Comparison of ENCODE assay signal across 8 mouse cellular contexts in the genomic region with DNA sequence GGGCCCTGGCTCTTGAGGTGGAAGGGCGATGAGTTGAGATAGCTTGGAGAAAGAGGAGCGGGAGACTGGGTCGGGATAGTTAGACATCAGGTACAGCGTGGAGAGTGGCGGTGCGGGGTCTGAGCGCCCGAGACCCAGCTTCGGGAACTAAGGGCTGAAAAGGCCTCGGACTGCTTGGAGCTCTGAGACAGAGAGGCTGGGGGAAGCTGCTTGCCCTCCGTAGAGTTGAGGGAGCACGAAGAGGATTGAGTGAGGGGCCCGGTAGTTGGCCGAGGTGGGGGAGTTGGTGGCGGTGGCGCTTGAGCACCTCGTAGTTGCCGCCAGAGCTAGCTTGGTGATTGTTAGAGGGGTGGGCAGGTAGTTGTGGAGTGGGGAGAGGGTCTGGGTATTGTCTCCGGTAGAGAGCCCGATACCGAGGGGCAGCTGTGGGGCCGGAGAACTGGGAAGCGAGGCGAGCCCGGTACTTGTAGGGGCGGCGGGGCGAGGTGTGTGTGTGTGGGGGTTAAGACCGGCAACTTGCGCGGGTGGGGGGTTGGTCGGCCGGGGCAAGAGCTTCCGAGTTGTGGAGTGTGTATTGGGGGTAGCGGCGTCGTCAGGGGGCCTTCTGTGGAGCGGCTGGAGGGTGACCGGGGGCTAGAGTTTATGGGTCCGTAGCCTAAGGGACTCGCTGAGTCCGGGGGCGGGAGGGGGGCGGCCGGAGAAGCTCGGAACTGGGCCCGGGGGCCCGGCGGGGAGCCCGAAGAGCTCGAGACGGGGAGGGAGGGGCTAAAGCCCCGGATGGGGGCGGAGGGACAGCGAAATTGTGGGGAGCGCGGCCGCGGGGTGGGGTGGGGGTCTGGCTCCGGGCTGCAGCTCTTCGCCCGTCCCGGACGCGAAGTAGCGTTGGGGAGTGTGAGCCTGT. TPM values are rescaled to one million over a fixed set of nuclear protein-coding genes. Genes with fewer than 3 reads are reported as not detected.
A peak's percentile ranks its signal among the peaks of the same experiment; 100 is the strongest.
DNase-seq lines count a peak whose midpoint lies in the region; ATAC-seq lines count a peak whose summit lies in the region.

No protein-coding gene starts in this region.

- no peaks in the 10 kb centered on the region for H3K9me3 ChIP-seq in heart, embryonic 11.5 days (replicated peaks; ENCODE audit: control insufficient read depth, low read length)
- no peaks in the 10 kb centered on the region for H3K9me3 ChIP-seq in kidney, embryonic 16.5 days (ENCODE audit: low read length)
- H3K9me3 ChIP-seq in midbrain, embryonic 12.5 days = no peaks in the 10 kb centered on the region

- peaks cover 24% of the 10 kb centered on the region for H3K36me3 ChIP-seq in heart, embryonic 11.5 days (ENCODE audit: control insufficient read depth, insufficient read depth, low read length)
- peaks cover 31% of the 10 kb centered on the region for H3K36me3 ChIP-seq in kidney, embryonic 16.5 days (ENCODE audit: insufficient read depth, low read length)
- peaks cover 38% of the 10 kb centered on the region for H3K36me3 ChIP-seq in midbrain, embryonic 12.5 days

- H3K4me2 ChIP-seq in heart, embryonic 11.5 days = peak overlapping the region; percentile 59
- peak overlapping the region; percentile 60 for H3K4me2 ChIP-seq in kidney, embryonic 16.5 days (replicated peaks; ENCODE audit: low read depth, low read length)
- peak overlapping the region; percentile 60 for H3K4me2 ChIP-seq in midbrain, embryonic 12.5 days (replicated peaks)

- peak overlapping the region; percentile 99 for H3K4me3 ChIP-seq in brown adipose tissue, adult 24 weeks (ENCODE audit: insufficient read depth, low read depth, low read length)
- H3K4me3 ChIP-seq in heart, embryonic 11.5 days (ENCODE audit: low read depth, low read length) = peak overlapping the region; percentile 88
- H3K4me3 ChIP-seq in kidney, embryonic 16.5 days (ENCODE audit: low read length) = peak overlapping the region; percentile 98
- peak overlapping the region; percentile 95 for H3K4me3 ChIP-seq in midbrain, embryonic 12.5 days

- WGBS in heart, embryonic 11.5 days (ENCODE audit: insufficient replicate concordance) = 1% methylated on average over 59 of the region's 66 CpGs
- whole genome bisulfite sequencing in kidney, embryonic 16.5 days = under 1% methylated on average over 52 of the region's 66 CpGs
- 1% methylated on average over 61 of the region's 66 CpGs for WGBS in midbrain, embryonic 12.5 days

- peak; percentile 49 for DNase-seq in retina, embryonic 14.5 days (ENCODE audit: low spot score)
- DNase-seq in retina, postnatal 1 day = no peak
- DNase-seq in testis, postnatal 10 days (ENCODE audit: low spot score) = peak; percentile 77
- DNase-seq in left cerebral cortex, adult 8-10 months (ENCODE audit: low spot score in 2 of 2) = no peak

- peaks cover 4% of the 10 kb centered on the region for H3K4me1 ChIP-seq in brown adipose tissue, adult 24 weeks (ENCODE audit: control insufficient read depth, insufficient read depth, insufficient read length, low read length)
- H3K4me1 ChIP-seq in heart, embryonic 11.5 days (ENCODE audit: control insufficient read depth, insufficient read depth, low read length) = peaks cover 18% of the 10 kb centered on the region
- peaks cover 30% of the 10 kb centered on the region for H3K4me1 ChIP-seq in kidney, embryonic 16.5 days (ENCODE audit: insufficient read depth, low read length)
- peaks cover 34% of the 10 kb centered on the region for H3K4me1 ChIP-seq in midbrain, embryonic 12.5 days

- H3K27ac ChIP-seq in brown adipose tissue, adult 24 weeks (replicated peaks; ENCODE audit: low read depth, low read length) = peak overlapping the region; percentile 91
- peak overlapping the region; percentile 99 for H3K27ac ChIP-seq in heart, embryonic 11.5 days (ENCODE audit: low read depth, low read length)
- peak overlapping the region; percentile 99 for H3K27ac ChIP-seq in kidney, embryonic 16.5 days (ENCODE audit: low read length)
- peak overlapping the region; percentile 97 for H3K27ac ChIP-seq in midbrain, embryonic 12.5 days (replicated peaks)

- peak; percentile 6; the same call in 1 of the 2 replicates for ATAC-seq in heart, embryonic 11.5 days (replicated peaks; ENCODE audit: insufficient number of reproducible peaks, low FRiP score, low TSS enrichment)
- peak; percentile 2 for ATAC-seq in kidney, embryonic 16.5 days (ENCODE audit: low FRiP score, low TSS enrichment)
- ATAC-seq in midbrain, embryonic 12.5 days (ENCODE audit: low FRiP score, low read depth) = no peak; the same call in 1 of the 2 replicates

- peak overlapping the region; percentile 97 for H3K9ac ChIP-seq in heart, embryonic 11.5 days (ENCODE audit: low read depth, low read length)
- peak overlapping the region; percentile 94 for H3K9ac ChIP-seq in kidney, embryonic 16.5 days (replicated peaks; ENCODE audit: low read length)
- peak overlapping the region; percentile 98 for H3K9ac ChIP-seq in midbrain, embryonic 12.5 days (replicated peaks)

- H3K27me3 ChIP-seq in heart, embryonic 11.5 days (ENCODE audit: control insufficient read depth, insufficient read depth, low read length) = no peaks in the 10 kb centered on the region
- H3K27me3 ChIP-seq in kidney, embryonic 16.5 days (ENCODE audit: insufficient read depth, low read length) = no peaks in the 10 kb centered on the region
- no peaks in the 10 kb centered on the region for H3K27me3 ChIP-seq in midbrain, embryonic 12.5 days

RNA-seq across cellular contexts. Expression of a gene that starts 0.8 kb away (rescaled TPM):
- polyA plus RNA-seq in brown adipose tissue, adult 24 weeks (2012; ENCODE audit: insufficient read depth, insufficient read length, missing spikeins) = 24.2 and 26.4 TPM in 2 replicates
- 27.3 and 29.9 TPM in 2 replicates for polyA plus RNA-seq in heart, embryonic 11.5 days (2014; fragmentation: Nextera tagmentation; extraction: Ambion mirVana)
- 69.1 and 74.5 TPM in 2 replicates for polyA plus RNA-seq in kidney, embryonic 16.5 days (2015; fragmentation: Nextera tagmentation; extraction: Ambion mirVana)
- 89.4 and 96.5 TPM in 2 replicates for polyA plus RNA-seq in midbrain, embryonic 12.5 days (2016; fragmentation: Nextera tagmentation; extraction: Ambion mirVana)
- total RNA-seq in left cerebral cortex, adult 8-10 months (2022) = 10 to 100 TPM; 49.6 to 59.9 (median 51.8) TPM

RNA-seq across cellular contexts. Expression of a gene that starts 4.0 kb away (rescaled TPM):
- polyA plus RNA-seq in brown adipose tissue, adult 24 weeks (2012; ENCODE audit: insufficient read depth, insufficient read length, missing spikeins) = 2.6 and 4.9 TPM in 2 replicates
- polyA plus RNA-seq in heart, embryonic 11.5 days (2014; fragmentation: Nextera tagmentation; extraction: Ambion mirVana) = 18.6 and 18.9 TPM in 2 replicates
- 39.1 and 40.7 TPM in 2 replicates for polyA plus RNA-seq in kidney, embryonic 16.5 days (2015; fragmentation: Nextera tagmentation; extraction: Ambion mirVana)
- 45.3 and 49.2 TPM in 2 replicates for polyA plus RNA-seq in midbrain, embryonic 12.5 days (2016; fragmentation: Nextera tagmentation; extraction: Ambion mirVana)
- total RNA-seq in left cerebral cortex, adult 8-10 months (2022) = 10 to 100 TPM; 28.0 to 36.9 (median 32.9) TPM

RNA-seq across cellular contexts. Expression of a gene that starts 5.5 kb away (rescaled TPM):
- polyA plus RNA-seq in brown adipose tissue, adult 24 weeks (2012; ENCODE audit: insufficient read depth, insufficient read length, missing spikeins) = 576 and 663 TPM in 2 replicates
- polyA plus RNA-seq in heart, embryonic 11.5 days (2014; fragmentation: Nextera tagmentation; extraction: Ambion mirVana) = 481 and 489 TPM in 2 replicates
- 437 and 481 TPM in 2 replicates for polyA plus RNA-seq in kidney, embryonic 16.5 days (2015; fragmentation: Nextera tagmentation; extraction: Ambion mirVana)
- 552 and 567 TPM in 2 replicates for polyA plus RNA-seq in midbrain, embryonic 12.5 days (2016; fragmentation: Nextera tagmentation; extraction: Ambion mirVana)
- total RNA-seq in left cerebral cortex, adult 8-10 months (2022) = 100 to 1,000 TPM; 218 to 247 (median 236) TPM

RNA-seq across cellular contexts. Expression of a gene that starts 14.1 kb away (rescaled TPM):
- polyA plus RNA-seq in brown adipose tissue, adult 24 weeks (2012; ENCODE audit: insufficient read depth, insufficient read length, missing spikeins) = 66.7 and 78.0 TPM in 2 replicates
- polyA plus RNA-seq in heart, embryonic 11.5 days (2014; fragmentation: Nextera tagmentation; extraction: Ambion mirVana) = 120 and 130 TPM in 2 replicates
- 124 and 128 TPM in 2 replicates for polyA plus RNA-seq in kidney, embryonic 16.5 days (2015; fragmentation: Nextera tagmentation; extraction: Ambion mirVana)
- 127 and 131 TPM in 2 replicates for polyA plus RNA-seq in midbrain, embryonic 12.5 days (2016; fragmentation: Nextera tagmentation; extraction: Ambion mirVana)
- 100 to 1,000 TPM in 1 of 4 experiments, 10 to 100 TPM in 3; 78.7 to 101 (median 87.1) TPM for total RNA-seq in left cerebral cortex, adult 8-10 months (2022)

RNA-seq across cellular contexts. Expression of a gene that starts 15.5 kb away (rescaled TPM):
- 82.4 and 122 TPM in 2 replicates for polyA plus RNA-seq in brown adipose tissue, adult 24 weeks (2012; ENCODE audit: insufficient read depth, insufficient read length, missing spikeins)
- polyA plus RNA-seq in heart, embryonic 11.5 days (2014; fragmentation: Nextera tagmentation; extraction: Ambion mirVana) = 20.3 and 22.2 TPM in 2 replicates
- 35.7 and 35.8 TPM in 2 replicates for polyA plus RNA-seq in kidney, embryonic 16.5 days (2015; fragmentation: Nextera tagmentation; extraction: Ambion mirVana)
- polyA plus RNA-seq in midbrain, embryonic 12.5 days (2016; fragmentation: Nextera tagmentation; extraction: Ambion mirVana) = 21.4 and 27.5 TPM in 2 replicates
- 100 to 1,000 TPM; 108 to 126 (median 118) TPM for total RNA-seq in left cerebral cortex, adult 8-10 months (2022)

Comparison
In these comparisons a context has a peak if more than half of its experiments do, and no peak if none do; other contexts are left out.
1. DNase-seq: peak in retina, embryonic 14.5 days (single experiment) and testis, postnatal 10 days (single experiment); none in retina, postnatal 1 day (single experiment) and left cerebral cortex, adult 8-10 months (0 of 2).
2. Peak in every context shown above with its lines, with median percentiles within 50 percentile points of each other: H3K27ac ChIP-seq, H3K4me3 ChIP-seq, H3K4me2 ChIP-seq and H3K9ac ChIP-seq.